Mouse (Mus musculus): ENCODE results near the gene Lyrm1.

Lyrm1 gene

DNA sequence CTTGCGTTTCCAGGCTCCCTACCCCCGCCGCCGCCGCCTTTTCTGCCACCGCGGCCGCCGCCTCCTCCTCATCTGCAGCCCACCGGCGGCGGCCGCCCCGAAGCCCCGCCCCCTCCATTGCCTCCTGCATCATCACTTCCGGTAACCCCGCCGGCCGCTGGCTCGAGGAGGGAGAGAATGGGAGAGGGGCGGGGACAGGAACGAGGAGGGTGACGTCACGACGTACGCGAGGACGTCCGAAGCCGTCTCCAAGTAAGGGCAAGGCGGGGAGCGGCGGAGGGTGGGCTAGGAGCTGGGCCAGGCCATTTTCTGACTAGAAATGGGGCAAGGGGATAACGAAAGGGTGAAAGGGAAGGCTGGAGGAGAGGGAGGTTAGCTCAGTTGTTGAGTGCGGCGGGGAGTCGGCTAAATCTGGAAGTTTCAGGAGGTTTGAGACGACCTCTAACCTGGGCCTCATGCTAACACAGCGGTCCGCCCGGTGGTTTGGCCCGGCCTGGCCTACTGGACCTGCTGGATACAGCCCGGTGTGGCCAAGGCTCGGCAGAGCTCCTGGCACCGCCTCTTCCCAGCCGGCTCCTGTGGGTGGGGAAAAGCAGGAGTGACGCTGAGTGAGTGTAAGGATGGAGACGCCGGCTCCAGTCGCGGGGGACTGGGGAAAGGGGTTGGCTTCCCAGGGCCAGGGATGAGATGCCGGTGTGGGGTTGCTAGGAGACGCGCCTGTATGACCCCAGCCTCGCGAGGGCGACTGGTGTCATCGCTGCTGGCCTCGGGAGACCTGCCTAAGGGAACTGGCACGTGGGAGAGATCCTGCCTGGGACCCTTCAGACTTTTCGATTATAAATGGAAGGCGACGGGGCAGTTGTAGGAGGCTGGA, at the start of gene Lyrm1, which contains the start of gene Dcun1d3:
Gene Lyrm1, plus strand, starts transcription at position 223 of the 874 bp plus-strand sequence.
Gene Dcun1d3, minus strand, starts transcription at position 660 of the 874 bp plus-strand sequence.
- peak; percentile 98 for DNase-seq (ENCODE audit: low read depth, low spot score)

GRCm38 (mm10) chr7:119847396-119847795, 48.3 kb upstream of the Lyrm1 start:
- no peak for DNase-seq (ENCODE audit: low read depth, low spot score)

- DNase-seq (ENCODE audit: low read depth, low spot score) = peak; percentile 55
Observed at GRCm38 (mm10) chr7:119849096-119849495, 46.6 kb upstream of the Lyrm1 start.

DNA sequence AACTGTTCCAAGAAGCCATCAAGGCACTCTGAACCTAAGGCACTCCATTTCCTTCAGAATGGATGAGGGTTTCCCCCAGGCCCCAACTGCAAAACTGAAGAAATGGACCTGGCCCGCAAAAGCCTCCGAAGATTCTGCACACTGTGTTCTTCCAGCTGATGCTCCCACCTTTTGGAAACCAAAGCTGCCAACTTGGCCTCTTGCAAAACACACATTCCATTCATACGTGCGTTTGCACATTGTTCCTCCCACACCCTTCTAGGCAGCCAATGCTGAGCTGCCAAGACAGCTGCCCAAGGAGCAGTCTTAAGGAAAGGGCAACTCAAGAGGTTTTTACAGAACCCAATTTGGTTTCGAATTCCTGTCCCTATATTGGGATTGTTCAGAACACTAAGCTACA, 44.9 kb upstream of the Lyrm1 start:
- DNase-seq (ENCODE audit: low read depth, low spot score) = no peak

DNA sequence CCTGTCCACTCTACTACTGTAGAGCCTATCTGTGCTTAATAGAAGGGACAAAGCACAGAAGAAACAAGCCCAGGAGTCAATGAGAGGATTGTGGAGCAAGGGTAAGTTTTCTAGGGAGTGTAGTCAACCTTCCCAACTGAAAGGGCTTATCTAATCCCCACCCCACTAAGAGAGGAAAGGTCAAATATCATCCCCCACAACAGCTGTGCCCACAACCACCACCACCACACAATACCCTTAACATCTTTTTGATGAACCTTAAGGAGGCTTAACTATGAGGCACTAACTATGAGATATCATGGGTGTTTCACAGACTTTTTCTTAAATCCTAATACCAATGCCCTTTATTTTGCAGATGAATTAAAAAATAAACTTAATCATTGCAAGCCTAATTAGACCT, 43.2 kb upstream of the Lyrm1 start:
- no peak for DNase-seq (ENCODE audit: low read depth, low spot score)

DNA sequence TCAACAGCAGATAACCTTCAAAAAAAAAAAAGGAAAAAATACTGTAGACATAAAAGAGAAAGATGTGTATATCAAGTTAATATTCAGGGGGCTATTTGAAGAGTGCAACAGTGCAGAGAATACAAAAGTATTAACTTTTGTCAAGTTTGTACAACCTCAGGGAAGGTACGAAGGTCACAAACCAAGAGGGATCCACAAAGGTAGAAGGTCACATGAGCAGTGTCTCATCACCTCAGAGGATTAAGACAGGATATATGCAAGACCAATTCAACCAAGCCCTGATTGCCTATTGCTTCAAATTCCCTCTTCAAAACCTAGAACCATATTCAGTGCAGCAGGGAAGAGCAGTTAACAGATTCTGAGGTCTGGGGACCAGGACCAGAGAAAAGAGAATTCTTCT, 42.5 kb upstream of the Lyrm1 start:
- DNase-seq (ENCODE audit: low read depth, low spot score) = no peak

- DNase-seq (ENCODE audit: low read depth, low spot score) = no peak
Observed at GRCm38 (mm10) chr7:119854362-119854761, 41.3 kb upstream of the Lyrm1 start.

GRCm38 (mm10) chr7:119855031-119855430, 40.6 kb upstream of the Lyrm1 start:
- DNase-seq (ENCODE audit: low read depth, low spot score) = no peak

DNA sequence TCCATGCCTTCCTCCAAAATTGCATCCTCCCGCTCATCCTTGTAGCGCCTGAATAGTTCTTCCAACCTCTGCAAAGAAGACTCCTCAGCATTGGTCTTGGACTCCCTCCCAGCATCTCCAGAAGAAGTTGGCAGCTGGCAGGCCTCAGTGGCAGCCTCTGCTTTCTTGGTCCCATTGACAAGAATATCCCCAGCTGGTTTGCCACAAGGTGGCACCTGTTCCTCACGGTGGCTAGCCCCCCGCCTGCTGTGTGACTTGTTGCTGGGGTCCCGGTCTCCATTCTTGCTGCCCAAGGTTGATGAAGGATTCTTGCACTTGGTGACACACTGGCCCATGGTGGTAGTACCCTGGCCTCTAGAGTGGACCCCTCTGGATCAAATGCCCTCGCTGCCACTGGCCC, 36.2 kb upstream of the Lyrm1 start:
- peak; percentile 33 for DNase-seq (ENCODE audit: low read depth, low spot score)

GRCm38 (mm10) chr7:119860116-119860515, 35.5 kb upstream of the Lyrm1 start:
- DNase-seq (ENCODE audit: low read depth, low spot score) = peak; percentile 78

DNA sequence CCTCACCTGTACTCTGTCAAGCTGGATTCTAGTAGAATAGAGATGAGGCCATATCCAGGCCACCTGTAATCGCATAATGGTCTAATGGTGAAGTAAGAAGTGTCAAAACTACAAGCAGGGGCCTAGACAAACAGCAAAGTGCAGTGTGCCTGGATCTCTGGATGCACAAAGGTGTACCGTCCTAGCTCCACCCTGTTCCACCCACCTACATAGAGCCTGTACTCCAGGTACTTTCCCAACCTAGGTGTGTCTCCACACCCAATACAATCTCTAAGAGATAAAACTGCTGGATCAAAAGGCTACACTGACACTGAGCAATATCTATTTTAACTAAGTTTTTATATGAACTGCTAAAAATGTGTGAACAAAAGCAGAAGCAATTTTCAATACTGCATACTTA, 35.1 kb upstream of the Lyrm1 start:
- DNase-seq (ENCODE audit: low read depth, low spot score) = peak; percentile 12

GRCm38 (mm10) chr7:119860971-119861334, 34.7 kb upstream of the Lyrm1 start:
- no peak for DNase-seq (ENCODE audit: low read depth, low spot score)

DNA sequence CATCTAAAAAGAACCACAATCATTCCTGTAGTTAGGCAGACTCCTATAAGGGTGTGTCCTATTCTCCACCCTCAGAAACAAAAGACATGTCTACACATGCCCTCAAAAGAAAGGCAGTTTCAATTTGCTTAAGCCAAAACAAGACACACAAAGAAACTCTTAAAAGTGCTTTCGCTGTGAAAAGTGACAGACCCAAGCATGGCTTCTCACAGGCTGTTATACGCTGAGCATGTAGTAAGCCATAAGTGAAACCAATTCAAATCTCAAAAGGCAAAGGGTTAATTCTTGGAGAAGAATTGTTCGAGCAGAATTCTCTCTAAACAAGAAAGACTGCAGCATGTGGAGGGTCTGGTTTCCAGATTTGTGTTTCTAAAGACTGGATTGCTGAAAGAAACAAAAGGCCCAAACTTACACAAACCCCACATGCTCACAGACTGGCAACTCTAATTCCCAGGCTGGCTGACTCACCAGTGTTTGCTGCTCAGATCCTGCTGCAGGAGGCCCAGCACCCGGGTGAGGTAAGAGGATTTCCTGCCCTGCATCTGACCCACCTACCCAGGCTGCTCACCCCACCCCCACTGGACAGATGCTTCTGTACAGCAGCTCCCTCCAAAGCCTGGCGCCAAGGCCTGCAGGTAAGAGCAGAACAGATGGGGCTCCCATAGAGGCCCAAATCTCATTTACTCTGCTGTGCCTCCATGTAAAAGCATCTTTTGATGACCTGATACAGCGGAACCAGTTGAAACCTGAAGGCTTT, 34.1 kb upstream of the Lyrm1 start:
- peak; percentile 87 for DNase-seq (ENCODE audit: low read depth, low spot score)

- DNase-seq (ENCODE audit: low read depth, low spot score) = no peak
Observed at GRCm38 (mm10) chr7:119862167-119862566, 33.5 kb upstream of the Lyrm1 start.

- DNase-seq (ENCODE audit: low read depth, low spot score) = no peak
Observed at GRCm38 (mm10) chr7:119864500-119864899, 31.2 kb upstream of the Lyrm1 start.

DNA sequence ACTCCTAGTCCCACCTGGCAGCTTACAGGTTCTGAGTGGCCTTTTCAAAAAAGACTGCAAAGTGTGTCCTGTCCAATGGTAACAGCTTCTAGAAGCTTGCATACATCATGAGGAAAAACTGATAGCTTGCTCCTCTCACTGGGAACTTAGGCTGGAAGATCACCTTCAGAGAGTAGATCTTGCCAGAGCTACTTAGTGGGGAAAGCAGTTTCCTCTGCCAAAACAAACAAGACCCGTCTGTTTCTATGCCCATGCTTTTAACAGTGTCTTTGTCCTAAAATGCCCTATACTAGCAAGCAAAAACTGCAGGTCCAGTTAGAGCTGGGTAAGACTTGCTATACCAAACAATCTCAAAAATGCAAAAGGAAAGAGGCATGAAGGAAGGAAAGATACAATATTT, 29.5 kb upstream of the Lyrm1 start:
- DNase-seq (ENCODE audit: low read depth, low spot score) = no peak

GRCm38 (mm10) chr7:119872204-119872603, 23.5 kb upstream of the Lyrm1 start:
- DNase-seq (ENCODE audit: low read depth, low spot score) = no peak

DNA sequence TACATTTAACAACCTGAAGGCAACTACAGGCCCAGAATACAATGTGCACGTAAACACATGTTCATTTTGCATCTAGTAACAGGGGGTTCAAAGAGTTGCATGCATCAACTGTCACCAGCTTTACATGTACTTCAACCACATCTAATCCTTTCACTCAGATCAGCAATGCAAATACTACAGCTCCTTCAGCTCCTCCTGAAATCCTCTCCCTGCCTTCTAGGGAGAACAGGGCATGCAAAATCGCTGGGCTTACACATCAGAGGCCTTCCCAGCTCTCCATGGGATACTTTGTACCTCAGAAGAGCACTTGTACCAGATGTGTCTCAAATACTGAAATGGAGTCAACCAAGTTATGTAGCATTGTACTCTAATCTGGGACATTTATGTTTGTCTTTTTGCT, 22.6 kb upstream of the Lyrm1 start:
- no peak for DNase-seq (ENCODE audit: low read depth, low spot score)

- DNase-seq (ENCODE audit: low read depth, low spot score) = no peak
Observed at GRCm38 (mm10) chr7:119875776-119876440, 19.8 kb upstream of the Lyrm1 start.

DNA sequence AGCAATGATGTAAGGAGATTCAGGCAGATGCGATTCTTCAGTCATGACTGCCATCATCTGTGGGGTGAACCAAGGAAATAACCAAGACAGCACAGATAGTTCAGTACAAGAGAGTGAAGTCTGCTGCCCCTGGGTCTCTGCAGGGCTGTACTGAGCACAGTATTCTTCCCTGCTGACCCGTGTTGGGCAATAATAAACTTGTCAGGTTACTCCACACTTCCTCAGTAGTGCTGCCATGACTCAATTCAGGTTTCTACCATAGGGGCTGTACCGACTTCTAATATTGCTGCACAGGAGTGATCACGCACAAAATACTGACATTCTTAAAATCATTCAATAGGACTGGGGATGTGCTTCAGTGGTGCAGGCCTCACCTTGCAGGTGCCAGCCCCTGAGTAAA, 16.5 kb upstream of the Lyrm1 start:
- DNase-seq (ENCODE audit: low read depth, low spot score) = no peak

DNA sequence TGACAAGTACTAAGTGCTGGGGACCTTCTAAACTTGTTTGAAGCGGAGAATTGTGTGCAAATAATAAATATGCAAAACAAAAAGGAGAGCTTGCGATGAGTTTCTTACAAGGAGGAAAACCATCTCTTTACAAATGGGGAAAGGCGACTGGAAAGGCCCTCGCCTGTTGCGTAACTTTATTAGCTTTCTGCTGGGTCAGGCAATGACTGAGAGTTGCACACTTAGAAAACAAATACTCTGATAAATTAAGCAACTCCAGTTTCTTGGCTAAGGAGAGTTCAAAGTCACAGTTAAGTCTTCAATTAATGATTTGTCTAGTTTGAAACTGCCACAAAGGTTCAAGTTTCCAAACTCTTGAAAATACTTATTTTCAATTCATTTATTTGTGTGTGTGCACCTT, 15.3 kb upstream of the Lyrm1 start:
- no peak for DNase-seq (ENCODE audit: low read depth, low spot score)

DNA sequence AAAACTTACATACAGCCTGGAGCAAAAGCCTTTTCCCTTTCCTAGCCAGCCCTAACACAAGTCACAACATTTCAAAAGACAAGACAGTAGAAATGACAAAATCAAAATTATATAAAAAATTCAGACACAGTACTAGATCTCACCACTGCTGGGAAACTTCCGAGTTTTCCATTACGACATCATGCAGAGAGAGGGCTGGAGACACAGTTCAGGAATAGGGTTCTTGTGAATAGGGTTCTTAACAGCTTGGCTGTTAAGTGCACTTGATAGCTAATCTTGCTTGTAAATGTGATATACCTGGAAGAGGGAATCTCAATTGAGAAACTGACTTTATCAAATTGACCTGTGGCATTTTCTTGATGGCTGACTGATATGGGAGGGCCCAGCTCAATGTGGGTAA, 14.4 kb upstream of the Lyrm1 start:
- DNase-seq (ENCODE audit: low read depth, low spot score) = no peak

Data from ES-CJ7 (cell line).